Mouse (Mus musculus) heart, embryonic 13.5 days (tissue): Measurements from ENCODE around the gene Foxp1. TPM values are rescaled to one million over a fixed set of nuclear protein-coding genes. Genes with fewer than 3 reads are reported as not detected.

ENCODE experiments used
- ATAC-seq: fragments of 200-750 bp; cut with Nextera tagmentation; 2 replicates; pipeline ENCODE4 v1.8.0; 2017; ENCODE audit warnings: moderate TSS enrichment; ENCODE audit not compliant: insufficient number of reproducible peaks, low FRiP score, low TSS enrichment; ENCODE audit errors: extremely low read depth
- H3K27ac ChIP-seq: fragments of 300-500 bp; sonication (generic); replicated peaks from 2 replicates; pipeline ENCODE4 v1.5.1; 2015; ENCODE audit warnings: moderate library complexity, mild to moderate bottlenecking, inconsistent platforms
- H3K27me3 ChIP-seq: fragments of 300-500 bp; sonication (generic); replicated peaks from 2 replicates; pipeline ENCODE4 v1.6.1; 2015; ENCODE audit warnings: mild to moderate bottlenecking, inconsistent platforms
- H3K36me3 ChIP-seq: fragments of 300-500 bp; sonication (generic); 2 replicates; pipeline ENCODE4 v1.6.1; 2015; ENCODE audit warnings: mild to moderate bottlenecking, inconsistent platforms
- H3K4me1 ChIP-seq: fragments of 300-500 bp; sonication (generic); 2 replicates; pipeline ENCODE4 v1.6.1; 2015; ENCODE audit warnings: inconsistent platforms
- H3K4me2 ChIP-seq: fragments of 300-500 bp; sonication (generic); 2 replicates; pipeline ENCODE4 v1.6.1; 2015; ENCODE audit warnings: inconsistent platforms, mild to moderate bottlenecking, moderate library complexity
- H3K4me3 ChIP-seq: fragments of 300-500 bp; sonication (generic); 2 replicates; pipeline ENCODE4 v1.5.1; 2015; ENCODE audit warnings: moderate library complexity, mild to moderate bottlenecking, inconsistent platforms
- H3K9ac ChIP-seq: fragments of 300-500 bp; sonication (generic); 2 replicates; pipeline ENCODE4 v1.6.1; 2015; ENCODE audit warnings: inconsistent platforms, mild to moderate bottlenecking, moderate library complexity
- H3K9me3 ChIP-seq: fragments of 300-500 bp; sonication (generic); 2 replicates; pipeline ENCODE4 v1.6.1; 2016; ENCODE audit warnings: inconsistent platforms
- WGBS: fragments of 180-500 bp; shearing (Covaris S2); methylation state at CpG from one replicate; pipeline ENCODE4 v1.1.7; 2015; ENCODE audit warnings: mixed read lengths; 5-methylcytosine and 5-hydroxymethylcytosine counted together
- polyA plus RNA-seq: library from polyadenylated mRNA; unstranded; fragments of >200 nt; fragmentation: Nextera tagmentation; extraction: Ambion mirVana; gene quantifications from 2 replicates; pipeline ENCODE4 v1.2.1, GENCODE M21; 2015

Gene Foxp1
- 71.7 and 75.9 TPM in 2 replicates for polyA plus RNA-seq

- H3K4me1 ChIP-seq = peaks cover 19% of the 10 kb centered on the region
- ATAC-seq = no peak
- peaks cover 6% of the 10 kb centered on the region for H3K9me3 ChIP-seq
- no peaks in the 10 kb centered on the region for H3K27me3 ChIP-seq
- under 1% methylated on average over 66 of the region's 72 CpGs for WGBS
- peak within 1 kb of the TSS; percentile 98 for H3K9ac ChIP-seq
- H3K27ac ChIP-seq = peak within 1 kb of the TSS; percentile 100
- peak within 1 kb of the TSS; percentile 84 for H3K4me2 ChIP-seq
- peaks cover 16% of the 10 kb centered on the region for H3K36me3 ChIP-seq
- peak within 1 kb of the TSS; percentile 94 for H3K4me3 ChIP-seq
Observed at GRCm38 (mm10) chr6:99522359-99523108, at the start of gene Foxp1. Gene Foxp1 (minus strand): TSS chr6:99522721.

GRCm38 (mm10) chr6:99572071-99572470, 49.5 kb upstream of the Foxp1 start:
- no peak for ATAC-seq
- 60% methylated on average over 5 of the region's 5 CpGs for WGBS

GRCm38 (mm10) chr6:99566921-99567320, 44.4 kb upstream of the Foxp1 start:
- Histone ChIP-seq H3K27ac (no peak overlapping the region), H3K4me2 (no peak overlapping the region), H3K27me3 (no peaks in the 10 kb centered on the region), H3K4me1 (no peaks in the 10 kb centered on the region), H3K9ac (no peak overlapping the region), H3K9me3 (no peaks in the 10 kb centered on the region), H3K4me3 (no peak overlapping the region), H3K36me3 (no peaks in the 10 kb centered on the region)
- 42% methylated on average over 8 of the region's 8 CpGs for WGBS
- ATAC-seq = no peak

More at GRCm38 (mm10) chr6:99572071-99572470, 49.5 kb upstream of the Foxp1 start:
- no peak overlapping the region for H3K4me3 ChIP-seq
- H3K27ac ChIP-seq = no peak overlapping the region
- H3K27me3 ChIP-seq = no peaks in the 10 kb centered on the region
- peaks cover 6% of the 10 kb centered on the region; the same call in 1 of the 2 replicates for H3K4me1 ChIP-seq
- H3K4me2 ChIP-seq = no peak overlapping the region
- H3K9me3 ChIP-seq = no peaks in the 10 kb centered on the region
- no peak overlapping the region for H3K9ac ChIP-seq
- H3K36me3 ChIP-seq = no peaks in the 10 kb centered on the region

- no peaks in the 10 kb centered on the region for H3K36me3 ChIP-seq
- WGBS = 75% methylated on average over 3 of the region's 3 CpGs
- ATAC-seq = no peak
Observed at GRCm38 (mm10) chr6:99564766-99565165, 42.2 kb upstream of the Foxp1 start.

DNA sequence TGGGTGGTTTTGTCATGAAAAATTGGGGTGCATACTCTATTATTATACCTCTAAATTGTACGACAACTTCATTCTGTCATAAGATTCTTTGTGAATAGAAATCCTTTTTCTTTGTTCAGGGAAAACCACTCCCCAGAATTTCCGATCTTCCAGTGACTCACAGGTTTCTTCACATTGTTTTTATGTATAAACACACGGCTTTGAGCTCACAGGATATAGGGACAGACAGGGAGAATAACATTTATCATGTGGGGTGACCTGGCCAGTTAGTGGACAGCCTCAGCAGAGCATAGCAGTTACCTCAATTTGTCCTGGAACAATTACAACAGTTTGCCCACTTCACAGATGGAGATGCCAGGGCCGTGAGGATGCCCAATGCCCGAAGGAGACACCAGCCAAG, 34.4 kb upstream of the Foxp1 start:
- 65% methylated on average over 5 of the region's 5 CpGs for WGBS
- Histone ChIP-seq H3K4me3 (no peak overlapping the region), H3K27me3 (no peaks in the 10 kb centered on the region), H3K36me3 (no peaks in the 10 kb centered on the region), H3K9me3 (no peaks in the 10 kb centered on the region), H3K4me1 (no peaks in the 10 kb centered on the region), H3K27ac (no peak overlapping the region), H3K9ac (no peak overlapping the region), H3K4me2 (no peak overlapping the region)
- no peak for ATAC-seq

More at GRCm38 (mm10) chr6:99564766-99565165, 42.2 kb upstream of the Foxp1 start:
- H3K27ac ChIP-seq = no peak overlapping the region
- no peak overlapping the region for H3K9ac ChIP-seq
- no peaks in the 10 kb centered on the region for H3K9me3 ChIP-seq
- H3K27me3 ChIP-seq = no peaks in the 10 kb centered on the region
- no peak overlapping the region for H3K4me2 ChIP-seq
- no peaks in the 10 kb centered on the region for H3K4me1 ChIP-seq
- no peak overlapping the region for H3K4me3 ChIP-seq

- H3K9me3 ChIP-seq = no peaks in the 10 kb centered on the region
- H3K27ac ChIP-seq = no peak overlapping the region
- H3K9ac ChIP-seq = no peak overlapping the region
- H3K4me1 ChIP-seq = no peaks in the 10 kb centered on the region
- H3K4me2 ChIP-seq = no peak overlapping the region
- no peak overlapping the region for H3K4me3 ChIP-seq
- ATAC-seq = no peak
- no peaks in the 10 kb centered on the region for H3K27me3 ChIP-seq
- WGBS = 70% methylated on average over 1 of the region's 1 CpGs
- no peaks in the 10 kb centered on the region for H3K36me3 ChIP-seq
Observed at GRCm38 (mm10) chr6:99552816-99553215, 30.3 kb upstream of the Foxp1 start.

- no peak overlapping the region for H3K9ac ChIP-seq
- no peak overlapping the region for H3K4me2 ChIP-seq
- H3K4me3 ChIP-seq = no peak overlapping the region
- no peak for ATAC-seq
- no peaks in the 10 kb centered on the region for H3K9me3 ChIP-seq
- no peaks in the 10 kb centered on the region for H3K36me3 ChIP-seq
- H3K27me3 ChIP-seq = no peaks in the 10 kb centered on the region
- no peaks in the 10 kb centered on the region for H3K4me1 ChIP-seq
- H3K27ac ChIP-seq = no peak overlapping the region
- WGBS = 74% methylated on average over 2 of the region's 2 CpGs
Observed at GRCm38 (mm10) chr6:99546416-99546815, 23.9 kb upstream of the Foxp1 start.

DNA sequence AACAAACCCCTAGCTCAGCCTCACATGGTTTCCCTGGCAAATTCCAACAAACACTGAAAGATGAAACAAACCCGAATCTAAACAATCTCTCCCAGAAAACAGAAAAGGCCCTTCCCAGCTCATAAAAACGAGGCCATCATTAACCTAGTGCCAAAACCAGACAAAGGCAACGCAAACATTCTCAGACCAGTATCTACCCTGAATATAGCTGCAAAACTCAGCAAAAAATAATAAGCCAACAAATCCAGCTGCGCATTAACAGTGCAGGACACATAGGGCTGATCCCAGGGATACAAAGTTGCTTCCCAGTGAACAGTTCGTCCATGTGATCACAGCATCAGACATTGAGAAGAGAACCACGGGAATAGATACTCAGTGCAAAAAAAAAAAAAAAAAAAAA, 22.9 kb upstream of the Foxp1 start:
- Histone ChIP-seq H3K36me3 (no peaks in the 10 kb centered on the region), H3K4me3 (no peak overlapping the region), H3K4me1 (no peaks in the 10 kb centered on the region), H3K27me3 (no peaks in the 10 kb centered on the region), H3K27ac (no peak overlapping the region), H3K9me3 (no peaks in the 10 kb centered on the region), H3K9ac (no peak overlapping the region), H3K4me2 (no peak overlapping the region)
- no peak for ATAC-seq
- 79% methylated on average over 6 of the region's 6 CpGs for whole genome bisulfite sequencing

DNA sequence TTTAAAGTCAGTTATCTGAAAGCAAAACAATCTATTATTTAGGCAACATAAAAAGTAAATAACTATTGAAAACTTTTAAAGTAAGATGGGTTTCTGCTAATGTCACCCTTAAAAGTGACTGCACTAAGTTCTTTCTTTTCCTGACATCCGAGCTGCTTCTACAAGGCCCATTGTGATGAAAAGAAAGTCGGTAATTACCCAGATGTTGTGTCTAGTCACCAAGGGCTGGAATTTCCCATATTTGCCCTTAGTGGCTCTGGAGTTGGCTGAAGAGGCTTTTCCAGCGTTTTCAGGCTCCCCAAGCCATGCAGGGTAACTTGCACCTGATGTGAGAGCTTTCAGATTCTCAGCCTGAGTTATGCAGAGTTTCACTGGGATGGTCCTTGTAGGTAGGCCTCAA, 18.6 kb upstream of the Foxp1 start:
- H3K9me3 ChIP-seq = no peaks in the 10 kb centered on the region
- H3K4me2 ChIP-seq = no peak overlapping the region
- no peak overlapping the region for H3K9ac ChIP-seq
- ATAC-seq = no peak
- WGBS = 52% methylated on average over 3 of the region's 3 CpGs
- no peaks in the 10 kb centered on the region for H3K36me3 ChIP-seq
- no peak overlapping the region for H3K27ac ChIP-seq
- H3K4me3 ChIP-seq = no peak overlapping the region
- H3K27me3 ChIP-seq = no peaks in the 10 kb centered on the region
- no peaks in the 10 kb centered on the region for H3K4me1 ChIP-seq

DNA sequence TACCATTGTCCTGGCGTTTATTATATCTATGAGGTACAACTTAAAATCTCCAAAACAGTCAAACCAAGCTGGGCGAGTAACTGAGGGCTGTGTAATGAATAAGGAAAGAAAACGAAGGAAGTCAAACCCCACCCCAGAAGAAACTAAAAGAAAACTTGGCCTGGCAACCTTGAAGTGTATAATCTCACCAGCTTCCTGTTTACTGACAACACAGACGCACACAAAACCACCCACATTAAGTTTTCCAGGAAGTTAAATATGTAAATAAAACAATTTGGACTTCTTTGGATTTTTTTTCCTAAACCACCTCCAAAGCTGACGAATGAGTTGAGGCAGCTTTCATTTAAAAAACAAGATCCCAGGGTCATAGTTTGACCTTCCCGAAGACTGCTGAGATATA, 18.1 kb upstream of the Foxp1 start:
- Histone ChIP-seq H3K27me3 (no peaks in the 10 kb centered on the region), H3K9ac (no peak overlapping the region), H3K27ac (no peak overlapping the region), H3K4me3 (no peak overlapping the region), H3K9me3 (no peaks in the 10 kb centered on the region), H3K4me1 (no peaks in the 10 kb centered on the region), H3K4me2 (no peak overlapping the region), H3K36me3 (no peaks in the 10 kb centered on the region)
- WGBS = 62% methylated on average over 6 of the region's 6 CpGs
- ATAC-seq = no peak

DNA sequence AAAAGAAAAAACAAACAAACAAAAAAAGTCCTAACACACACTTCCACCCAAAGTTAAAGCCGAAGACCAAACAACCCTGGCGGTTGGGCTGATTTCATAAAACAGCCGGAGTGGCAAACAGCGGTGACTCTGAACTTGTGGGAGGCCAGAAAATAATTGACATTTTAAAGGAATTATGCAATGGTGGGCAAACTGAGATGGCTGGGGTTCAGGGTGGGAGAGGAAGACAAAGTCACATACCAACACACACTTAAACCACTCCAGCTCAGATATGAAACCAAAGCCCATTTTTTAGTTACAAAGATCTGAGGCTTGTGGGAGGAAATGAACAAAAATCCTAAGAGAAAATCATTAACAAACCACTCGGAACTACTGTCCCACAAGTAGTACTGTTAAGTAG, 17.6 kb upstream of the Foxp1 start:
- Histone ChIP-seq H3K27ac (no peak overlapping the region), H3K4me2 (no peak overlapping the region), H3K36me3 (no peaks in the 10 kb centered on the region), H3K9ac (no peak overlapping the region), H3K4me3 (no peak overlapping the region), H3K27me3 (no peaks in the 10 kb centered on the region), H3K9me3 (no peaks in the 10 kb centered on the region), H3K4me1 (no peaks in the 10 kb centered on the region)
- no peak for ATAC-seq
- 76% methylated on average over 5 of the region's 5 CpGs for WGBS
